Mouse (Mus musculus): Measurements from ENCODE around the gene Arid3a. TPM values are rescaled to one million over a fixed set of nuclear protein-coding genes. Genes with fewer than 3 reads are reported as not detected.

Arid3a gene
- polyA plus RNA-seq, 1 experiment, result 59.5 TPM

GRCm38 (mm10) chr10:79994397-79995115 is 67.7 kb downstream of the Arid3a start:
- peaks cover 26% of the 10 kb centered on the region for H3K4me1 ChIP-seq (ENCODE audit: control insufficient read depth, insufficient read depth, low read length)
- no peak overlapping the region for H3K27ac ChIP-seq (ENCODE audit: control insufficient read depth, insufficient read depth, low read depth, low read length)
- H3K36me3 ChIP-seq (ENCODE audit: control insufficient read depth, insufficient read depth, low read length), result no peaks in the 10 kb centered on the region
- H3K27me3 ChIP-seq (ENCODE audit: control insufficient read depth, insufficient read depth, low read length), result no peaks in the 10 kb centered on the region
- H3K4me3 ChIP-seq (ENCODE audit: control insufficient read depth, low read depth, low read length), result no peak overlapping the region
- no peak for TF ChIP-seq POLR2A (IDR thresholded peaks at IDR 0.05; ENCODE audit: control insufficient read depth, low read depth, low read length)

GRCm38 (mm10) chr10:79995636-79996035 is 68.8 kb downstream of the Arid3a start:
- no peak for TF ChIP-seq POLR2A (IDR thresholded peaks at IDR 0.05; ENCODE audit: control insufficient read depth, low read depth, low read length)
- TF ChIP-seq CTCF (IDR thresholded peaks at IDR 0.05; ENCODE audit: control insufficient read depth, insufficient read depth, insufficient replicate concordance, low read depth, low read length), result no peak
- Histone ChIP-seq H3K4me1 (ENCODE audit: control insufficient read depth, insufficient read depth, low read length) (peaks cover 26% of the 10 kb centered on the region), H3K4me3 (ENCODE audit: control insufficient read depth, low read depth, low read length) (no peak overlapping the region), H3K36me3 (ENCODE audit: control insufficient read depth, insufficient read depth, low read length) (no peaks in the 10 kb centered on the region), H3K27me3 (ENCODE audit: control insufficient read depth, insufficient read depth, low read length) (no peaks in the 10 kb centered on the region), H3K27ac (ENCODE audit: control insufficient read depth, insufficient read depth, low read depth, low read length) (no peak overlapping the region)

GRCm38 (mm10) chr10:79996272-79997033 is 69.6 kb downstream of the Arid3a start, which contains the start of gene Abca7:
Abca7 (plus strand) TSS chr10:79996494.
- H3K4me1 ChIP-seq (ENCODE audit: control insufficient read depth, insufficient read depth, low read length), result peaks cover 26% of the 10 kb centered on the region
- TF ChIP-seq CTCF (IDR thresholded peaks at IDR 0.05; ENCODE audit: control insufficient read depth, insufficient read depth, insufficient replicate concordance, low read depth, low read length), result 0 out of 2 replicates have a peak, but pooled peaks have one; percentile 9
- TF ChIP-seq POLR2A (IDR thresholded peaks at IDR 0.05; ENCODE audit: control insufficient read depth, low read depth, low read length), result no peak
- no peaks in the 10 kb centered on the region for H3K27me3 ChIP-seq (ENCODE audit: control insufficient read depth, insufficient read depth, low read length)
- H3K36me3 ChIP-seq (ENCODE audit: control insufficient read depth, insufficient read depth, low read length), result no peaks in the 10 kb centered on the region
- H3K27ac ChIP-seq (ENCODE audit: control insufficient read depth, insufficient read depth, low read depth, low read length), result no peak within 1 kb of the TSS
- H3K4me3 ChIP-seq (ENCODE audit: control insufficient read depth, low read depth, low read length), result peak within 1 kb of the TSS; percentile 91

GRCm38 (mm10) chr10:79997034-79997760 is 70.4 kb downstream of the Arid3a start:
- peaks cover 26% of the 10 kb centered on the region for H3K4me1 ChIP-seq (ENCODE audit: control insufficient read depth, insufficient read depth, low read length)
- no peak for TF ChIP-seq CTCF (IDR thresholded peaks at IDR 0.05; ENCODE audit: control insufficient read depth, insufficient read depth, insufficient replicate concordance, low read depth, low read length)
- TF ChIP-seq POLR2A (IDR thresholded peaks at IDR 0.05; ENCODE audit: control insufficient read depth, low read depth, low read length), result no peak
- H3K27ac ChIP-seq (ENCODE audit: control insufficient read depth, insufficient read depth, low read depth, low read length), result no peak overlapping the region
- H3K36me3 ChIP-seq (ENCODE audit: control insufficient read depth, insufficient read depth, low read length), result no peaks in the 10 kb centered on the region
- H3K4me3 ChIP-seq (ENCODE audit: control insufficient read depth, low read depth, low read length), result peak overlapping the region; percentile 91
- no peaks in the 10 kb centered on the region for H3K27me3 ChIP-seq (ENCODE audit: control insufficient read depth, insufficient read depth, low read length)

GRCm38 (mm10) chr10:79997819-79998218 is 71.0 kb downstream of the Arid3a start:
- Histone ChIP-seq H3K27ac (ENCODE audit: control insufficient read depth, insufficient read depth, low read depth, low read length) (no peak overlapping the region), H3K4me3 (ENCODE audit: control insufficient read depth, low read depth, low read length) (peak overlapping the region; percentile 48), H3K4me1 (ENCODE audit: control insufficient read depth, insufficient read depth, low read length) (peaks cover 26% of the 10 kb centered on the region), H3K27me3 (ENCODE audit: control insufficient read depth, insufficient read depth, low read length) (no peaks in the 10 kb centered on the region), H3K36me3 (ENCODE audit: control insufficient read depth, insufficient read depth, low read length) (no peaks in the 10 kb centered on the region)
- TF ChIP-seq CTCF (IDR thresholded peaks at IDR 0.05; ENCODE audit: control insufficient read depth, insufficient read depth, insufficient replicate concordance, low read depth, low read length) (no peak), POLR2A (IDR thresholded peaks at IDR 0.05; ENCODE audit: control insufficient read depth, low read depth, low read length) (no peak)

- no peak overlapping the region for H3K27ac ChIP-seq (ENCODE audit: control insufficient read depth, insufficient read depth, low read depth, low read length)
- no peak overlapping the region for H3K4me3 ChIP-seq (ENCODE audit: control insufficient read depth, low read depth, low read length)
- TF ChIP-seq CTCF (IDR thresholded peaks at IDR 0.05; ENCODE audit: control insufficient read depth, insufficient read depth, insufficient replicate concordance, low read depth, low read length) (no peak), POLR2A (IDR thresholded peaks at IDR 0.05; ENCODE audit: control insufficient read depth, low read depth, low read length) (no peak)
- H3K4me1 ChIP-seq (ENCODE audit: control insufficient read depth, insufficient read depth, low read length), result peaks cover 21% of the 10 kb centered on the region
- H3K27me3 ChIP-seq (ENCODE audit: control insufficient read depth, insufficient read depth, low read length), result no peaks in the 10 kb centered on the region
- no peaks in the 10 kb centered on the region for H3K36me3 ChIP-seq (ENCODE audit: control insufficient read depth, insufficient read depth, low read length)
These were observed 75.1 kb downstream of the Arid3a start for GRCm38 (mm10) chr10:80001945-80002344.

- TF ChIP-seq POLR2A (IDR thresholded peaks at IDR 0.05; ENCODE audit: control insufficient read depth, low read depth, low read length), result no peak
- TF ChIP-seq CTCF (IDR thresholded peaks at IDR 0.05; ENCODE audit: control insufficient read depth, insufficient read depth, insufficient replicate concordance, low read depth, low read length), result no peak
- H3K27ac ChIP-seq (ENCODE audit: control insufficient read depth, insufficient read depth, low read depth, low read length), result no peak overlapping the region
- no peak overlapping the region for H3K4me3 ChIP-seq (ENCODE audit: control insufficient read depth, low read depth, low read length)
- no peaks in the 10 kb centered on the region for H3K27me3 ChIP-seq (ENCODE audit: control insufficient read depth, insufficient read depth, low read length)
- H3K36me3 ChIP-seq (ENCODE audit: control insufficient read depth, insufficient read depth, low read length), result no peaks in the 10 kb centered on the region
- H3K4me1 ChIP-seq (ENCODE audit: control insufficient read depth, insufficient read depth, low read length), result peaks cover 13% of the 10 kb centered on the region
These were observed 76.0 kb downstream of the Arid3a start for GRCm38 (mm10) chr10:80002829-80003228.
